Mouse (Mus musculus): Measurements from ENCODE around the gene Ehd3. TPM values are rescaled to one million over a fixed set of nuclear protein-coding genes. Genes with fewer than 3 reads are reported as not detected.
"Not testable (repeated sequence)": the region's sequence is repeated elsewhere in the genome, so short reads cannot be mapped to it uniquely, and the experiment has no call there.

Ehd3 gene
- total and polyA plus RNA-seq, 2 experiments from 2014 or later = 27.6 to 46.5 TPM

DNA sequence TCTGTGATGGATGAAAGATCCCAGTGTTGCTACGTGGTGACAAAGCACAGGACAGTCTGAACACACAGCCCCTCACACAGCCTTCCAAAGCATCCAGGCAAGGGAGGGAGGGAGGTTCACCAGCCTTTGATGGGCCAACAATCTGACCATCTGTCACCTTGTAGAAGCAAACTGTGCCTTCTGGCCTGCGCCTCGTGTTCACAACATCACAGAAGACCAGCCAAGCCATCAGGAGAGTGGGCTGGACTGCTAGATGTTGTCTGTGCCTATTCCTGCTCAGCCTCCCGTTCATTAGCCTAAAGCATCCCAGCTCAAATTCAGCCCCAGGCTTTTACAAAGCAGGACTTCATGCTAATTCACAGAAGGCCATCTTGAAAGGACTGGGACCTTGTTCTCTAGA is 27.5 kb downstream of the Ehd3 start:
- no peak overlapping the region for H3K4me2 ChIP-seq (ENCODE audit: low read depth, low read length, poor library complexity, severe bottlenecking)
- no peak overlapping the region for H3K4me3 ChIP-seq (ENCODE audit: low read depth, low read length)
- no peaks in the 10 kb centered on the region for H3K9me3 ChIP-seq (ENCODE audit: low read length)
- no peaks in the 10 kb centered on the region for H3K27me3 ChIP-seq (ENCODE audit: insufficient read depth, low read length)
- no peak for TF ChIP-seq CTCF (IDR thresholded peaks at IDR 0.05)
- H3K9ac ChIP-seq (replicated peaks; ENCODE audit: low read length, poor library complexity, severe bottlenecking) = no peak overlapping the region
- peak; percentile 62 for DNase-seq (ENCODE audit: low spot score)
- H3K4me1 ChIP-seq (ENCODE audit: insufficient read depth, low read length) = no peaks in the 10 kb centered on the region
- WGBS = 77% methylated on average over 4 of the region's 4 CpGs
- ATAC-seq (ENCODE audit: low FRiP score) = no peak
- no peak overlapping the region for H3K27ac ChIP-seq (ENCODE audit: low read depth, low read length)
- H3K36me3 ChIP-seq (ENCODE audit: insufficient read depth, low read length) = peaks cover 45% of the 10 kb centered on the region

DNA sequence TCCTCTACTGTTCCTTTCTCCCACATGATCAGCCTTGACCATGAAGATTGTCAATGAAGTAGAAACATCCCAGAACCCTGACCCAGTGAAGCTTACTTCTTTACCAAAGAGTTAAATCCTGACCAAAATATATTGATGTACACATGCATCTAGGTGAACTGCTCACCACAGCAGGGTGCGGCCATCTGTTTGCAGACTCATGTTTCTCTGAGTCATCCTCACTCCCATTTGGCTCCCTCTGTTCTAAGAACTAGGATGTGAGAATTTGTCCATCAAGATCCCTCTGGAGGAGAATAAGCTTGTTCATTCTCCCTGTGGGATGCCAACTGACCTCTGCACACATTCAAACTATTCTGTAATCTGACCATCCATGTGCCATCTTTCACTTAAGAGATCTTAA is 29.0 kb downstream of the Ehd3 start:
- Histone ChIP-seq H3K4me3 (ENCODE audit: low read depth, low read length) (no peak overlapping the region), H3K4me1 (ENCODE audit: insufficient read depth, low read length) (no peaks in the 10 kb centered on the region), H3K9me3 (ENCODE audit: low read length) (no peaks in the 10 kb centered on the region), H3K27me3 (ENCODE audit: insufficient read depth, low read length) (no peaks in the 10 kb centered on the region), H3K9ac (replicated peaks; ENCODE audit: low read length, poor library complexity, severe bottlenecking) (no peak overlapping the region), H3K4me2 (ENCODE audit: low read depth, low read length, poor library complexity, severe bottlenecking) (no peak overlapping the region), H3K27ac (ENCODE audit: low read depth, low read length) (no peak overlapping the region), H3K36me3 (ENCODE audit: insufficient read depth, low read length) (peaks cover 33% of the 10 kb centered on the region)
- ATAC-seq (ENCODE audit: low FRiP score) = no peak
- no peak for TF ChIP-seq CTCF (IDR thresholded peaks at IDR 0.05)
- 94% methylated on average over 1 of the region's 1 CpGs for whole genome bisulfite sequencing
- DNase-seq (ENCODE audit: low spot score) = no peak

- no peak for TF ChIP-seq CTCF (IDR thresholded peaks at IDR 0.05)
- no peak for DNase-seq (ENCODE audit: low spot score)
- no peaks in the 10 kb centered on the region for H3K27me3 ChIP-seq (ENCODE audit: insufficient read depth, low read length)
- H3K4me3 ChIP-seq (ENCODE audit: low read depth, low read length) = no peak overlapping the region
- WGBS = 74% methylated on average over 3 of the region's 3 CpGs
- H3K27ac ChIP-seq (ENCODE audit: low read depth, low read length) = peak overlapping the region; percentile 26; the same call in 1 of the 2 replicates
- H3K4me2 ChIP-seq (ENCODE audit: low read depth, low read length, poor library complexity, severe bottlenecking) = no peak overlapping the region
- no peaks in the 10 kb centered on the region for H3K9me3 ChIP-seq (ENCODE audit: low read length)
- no peaks in the 10 kb centered on the region for H3K4me1 ChIP-seq (ENCODE audit: insufficient read depth, low read length)
- no peak overlapping the region for H3K9ac ChIP-seq (replicated peaks; ENCODE audit: low read length, poor library complexity, severe bottlenecking)
- peaks cover 27% of the 10 kb centered on the region for H3K36me3 ChIP-seq (ENCODE audit: insufficient read depth, low read length)
- ATAC-seq (ENCODE audit: low FRiP score) = no peak
These were observed 29.5 kb downstream of the Ehd3 start for GRCm38 (mm10) chr17:73833474-73833873.

DNA sequence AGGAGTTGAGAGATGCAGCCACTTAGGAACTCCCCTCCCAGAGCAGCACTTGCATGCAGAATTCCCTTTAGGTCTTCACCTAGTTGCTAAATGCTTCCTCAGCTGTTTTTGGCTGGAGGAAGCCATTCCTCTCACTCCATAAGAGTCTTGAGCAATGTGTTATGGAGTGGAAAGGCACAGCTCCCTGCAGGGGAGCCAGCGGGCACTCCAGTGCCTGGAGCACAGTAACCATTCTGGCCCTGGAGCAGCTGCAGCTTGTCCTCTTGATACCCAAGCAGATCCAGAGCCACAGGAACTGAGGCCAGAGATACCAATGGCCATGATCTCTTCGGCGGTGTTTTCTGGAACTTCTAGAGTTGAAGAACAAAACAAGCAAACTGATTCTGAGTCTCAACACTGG is 32.7 kb downstream of the Ehd3 start:
- Histone ChIP-seq H3K27ac (ENCODE audit: low read depth, low read length) (no peak overlapping the region), H3K4me2 (ENCODE audit: low read depth, low read length, poor library complexity, severe bottlenecking) (no peak overlapping the region), H3K9me3 (ENCODE audit: low read length) (no peaks in the 10 kb centered on the region), H3K4me1 (ENCODE audit: insufficient read depth, low read length) (no peaks in the 10 kb centered on the region), H3K4me3 (ENCODE audit: low read depth, low read length) (no peak overlapping the region), H3K9ac (replicated peaks; ENCODE audit: low read length, poor library complexity, severe bottlenecking) (no peak overlapping the region), H3K27me3 (ENCODE audit: insufficient read depth, low read length) (no peaks in the 10 kb centered on the region), H3K36me3 (ENCODE audit: insufficient read depth, low read length) (no peaks in the 10 kb centered on the region)
- ATAC-seq (ENCODE audit: low FRiP score) (no peak), DNase-seq (ENCODE audit: low spot score) (no peak)
- WGBS = 91% methylated on average over 3 of the region's 3 CpGs
- no peak for TF ChIP-seq CTCF (IDR thresholded peaks at IDR 0.05)

GRCm38 (mm10) chr17:73837244-73837643 is 33.3 kb downstream of the Ehd3 start:
- no peaks in the 10 kb centered on the region for H3K36me3 ChIP-seq (ENCODE audit: insufficient read depth, low read length)
- H3K9me3 ChIP-seq (ENCODE audit: low read length) = no peaks in the 10 kb centered on the region
- 86% methylated on average over 4 of the region's 4 CpGs for WGBS
- ATAC-seq (ENCODE audit: low FRiP score) (no peak), DNase-seq (ENCODE audit: low spot score) (no peak)
- no peaks in the 10 kb centered on the region for H3K27me3 ChIP-seq (ENCODE audit: insufficient read depth, low read length)
- H3K4me3 ChIP-seq (ENCODE audit: low read depth, low read length) = no peak overlapping the region
- H3K9ac ChIP-seq (replicated peaks; ENCODE audit: low read length, poor library complexity, severe bottlenecking) = no peak overlapping the region
- H3K27ac ChIP-seq (ENCODE audit: low read depth, low read length) = no peak overlapping the region
- no peaks in the 10 kb centered on the region for H3K4me1 ChIP-seq (ENCODE audit: insufficient read depth, low read length)
- no peak for TF ChIP-seq CTCF (IDR thresholded peaks at IDR 0.05)
- no peak overlapping the region for H3K4me2 ChIP-seq (ENCODE audit: low read depth, low read length, poor library complexity, severe bottlenecking)

- Histone ChIP-seq H3K4me2 (ENCODE audit: low read depth, low read length, poor library complexity, severe bottlenecking) (no peak overlapping the region), H3K27me3 (ENCODE audit: insufficient read depth, low read length) (no peaks in the 10 kb centered on the region), H3K36me3 (ENCODE audit: insufficient read depth, low read length) (no peaks in the 10 kb centered on the region), H3K4me1 (ENCODE audit: insufficient read depth, low read length) (no peaks in the 10 kb centered on the region), H3K9me3 (ENCODE audit: low read length) (no peaks in the 10 kb centered on the region), H3K4me3 (ENCODE audit: low read depth, low read length) (no peak overlapping the region), H3K9ac (replicated peaks; ENCODE audit: low read length, poor library complexity, severe bottlenecking) (no peak overlapping the region), H3K27ac (ENCODE audit: low read depth, low read length) (no peak overlapping the region)
- DNase-seq (ENCODE audit: low spot score) (no peak), ATAC-seq (ENCODE audit: low FRiP score) (no peak)
- 64% methylated on average over 3 of the region's 3 CpGs for WGBS
- TF ChIP-seq CTCF (IDR thresholded peaks at IDR 0.05) = no peak
These were observed 35.3 kb downstream of the Ehd3 start for GRCm38 (mm10) chr17:73839086-73839835.

- H3K4me2 ChIP-seq (ENCODE audit: low read depth, low read length, poor library complexity, severe bottlenecking); H3K9ac ChIP-seq (replicated peaks; ENCODE audit: low read length, poor library complexity, severe bottlenecking); H3K4me1 ChIP-seq (ENCODE audit: insufficient read depth, low read length); H3K36me3 ChIP-seq (ENCODE audit: insufficient read depth, low read length); H3K27me3 ChIP-seq (ENCODE audit: insufficient read depth, low read length); H3K27ac ChIP-seq (ENCODE audit: low read depth, low read length); ATAC-seq (ENCODE audit: low FRiP score); H3K9me3 ChIP-seq (ENCODE audit: low read length); H3K4me3 ChIP-seq (ENCODE audit: low read depth, low read length): not testable (repeated sequence)
- WGBS = 21% methylated on average over 1 of the region's 1 CpGs
- peak; percentile 44 for DNase-seq (ENCODE audit: low spot score)
These were observed 35.9 kb downstream of the Ehd3 start for GRCm38 (mm10) chr17:73839876-73840275.
